Mouse (Mus musculus) bone marrow, adult 2 months (tissue): ENCODE results near the gene Adgrg1. TPM values are rescaled to one million over a fixed set of nuclear protein-coding genes. Genes with fewer than 3 reads are reported as not detected.

Source experiments
- H3K27ac ChIP-seq: fragments of 200-500 bp; 2 replicates; pipeline ENCODE4 v1.5.1; 2012; ENCODE audit warnings: low read depth, mild to moderate bottlenecking, control low read depth, inconsistent platforms, low read length; ENCODE audit not compliant: control insufficient read depth, poor library complexity, insufficient read depth
- H3K4me1 ChIP-seq: fragments of 200-500 bp; 2 replicates; pipeline ENCODE4 v1.6.1; 2011; ENCODE audit warnings: low read length; ENCODE audit not compliant: control insufficient read depth, insufficient read depth
- H3K4me3 ChIP-seq: fragments of 200-500 bp; replicated peaks from 2 replicates; pipeline ENCODE3; 2011; ENCODE audit warnings: mild to moderate bottlenecking, low read depth, low read length, control low read depth; ENCODE audit not compliant: control insufficient read depth
- CTCF ChIP-seq: fragments of 200-500 bp; IDR thresholded peaks from 2 replicates; pipeline ENCODE4 v1.5.1; 2011; ENCODE audit warnings: low read length, control low read depth; ENCODE audit not compliant: control insufficient read depth, insufficient read depth
- POLR2A ChIP-seq: fragments of 200-500 bp; IDR thresholded peaks from 2 replicates; pipeline ENCODE4 v1.6.1; 2011; ENCODE audit warnings: low read depth, mild to moderate bottlenecking, control low read depth, low read length, borderline replicate concordance; ENCODE audit not compliant: control insufficient read depth
- WGBS: fragments of 180-500 bp; shearing (Covaris S2); methylation state at CpG from one replicate; pipeline ENCODE4 v1.1.7; 2018; 5-methylcytosine and 5-hydroxymethylcytosine counted together
- polyA plus RNA-seq: library from polyadenylated mRNA; stranded (reverse); fragments of >200 nt; gene quantifications from 2 replicates; pipeline ENCODE4 v1.2.4, GENCODE M21; 2011; ENCODE audit warnings: low replicate concordance; ENCODE audit not compliant: missing spikeins, insufficient read depth, insufficient read length

The Adgrg1 gene
- polyA plus RNA-seq, 1 experiment, result 41.3 TPM

DNA sequence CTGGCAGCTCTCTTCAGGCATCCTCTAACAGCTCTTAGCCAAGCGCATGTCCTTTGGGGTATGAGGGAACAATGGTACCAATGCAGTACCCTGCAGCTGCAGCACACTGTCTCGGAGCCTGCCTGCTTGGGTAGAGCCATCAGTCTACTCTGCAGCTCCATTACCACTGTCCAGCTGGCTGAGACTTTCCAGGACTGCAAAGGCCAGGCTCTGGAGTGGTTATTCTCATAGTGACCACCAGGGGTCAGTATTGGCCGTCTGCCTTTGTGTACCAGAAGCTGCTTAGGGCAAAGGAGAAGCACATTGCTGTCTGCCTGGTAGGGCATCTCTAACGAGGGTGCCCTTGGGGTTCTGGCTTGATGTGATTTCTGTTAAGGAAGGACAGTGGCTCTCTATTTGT, 24.5 kb upstream of the Adgrg1 start:
- no peak overlapping the region for H3K27ac ChIP-seq
- H3K4me3 ChIP-seq, result no peak overlapping the region
- WGBS, result 23% methylated on average over 4 of the region's 4 CpGs
- peaks cover 5% of the 10 kb centered on the region for H3K4me1 ChIP-seq
- TF ChIP-seq CTCF, result peak; percentile 90
- TF ChIP-seq POLR2A, result no peak

DNA sequence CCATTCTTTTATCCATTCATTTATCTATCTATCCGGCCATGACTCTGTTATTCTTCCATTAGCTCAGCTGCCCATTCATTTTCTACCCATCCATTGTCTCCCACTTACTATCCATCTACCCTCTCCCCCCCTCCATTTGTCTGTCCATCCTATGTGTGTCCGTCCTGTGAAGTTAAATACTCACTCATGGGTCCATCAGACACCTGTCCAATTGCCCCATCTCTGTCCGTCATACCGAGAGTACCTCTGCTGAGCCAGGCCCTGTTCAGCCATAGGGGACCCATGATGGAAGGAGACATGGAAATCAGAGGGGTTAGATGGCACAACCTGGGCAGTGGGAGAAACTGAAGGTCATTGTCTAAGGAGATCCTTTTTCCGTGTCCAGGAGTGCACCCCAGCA, 24.1 kb upstream of the Adgrg1 start:
- WGBS, result 73% methylated on average over 5 of the region's 5 CpGs
- TF ChIP-seq CTCF, result no peak
- no peak for TF ChIP-seq POLR2A
- no peak overlapping the region for H3K27ac ChIP-seq
- no peak overlapping the region for H3K4me3 ChIP-seq
- H3K4me1 ChIP-seq, result peaks cover 6% of the 10 kb centered on the region

DNA sequence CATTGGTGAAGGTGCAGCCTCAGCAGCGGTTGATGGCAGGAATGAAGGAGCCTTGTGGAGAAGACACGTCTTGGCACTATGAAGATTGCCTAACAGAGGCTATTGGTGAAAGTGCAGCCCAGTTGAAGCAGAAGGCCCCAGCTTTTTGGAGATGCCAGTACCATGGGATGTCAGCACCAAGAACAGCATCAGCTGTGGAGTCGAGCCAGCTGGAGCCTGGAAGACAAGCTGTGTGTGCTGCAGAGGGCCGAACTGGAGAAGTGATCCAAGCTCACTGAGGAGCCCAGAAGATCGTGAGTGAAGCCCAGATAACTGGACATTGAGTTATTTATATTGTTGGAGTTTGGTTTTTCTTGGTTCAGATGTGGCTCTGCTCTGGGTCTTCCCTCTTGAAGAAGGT, 22.5 kb upstream of the Adgrg1 start:
- WGBS, result 65% methylated on average over 5 of the region's 5 CpGs
- no peak overlapping the region for H3K4me3 ChIP-seq
- TF ChIP-seq POLR2A (no peak), CTCF (no peak)
- H3K4me1 ChIP-seq, result peaks cover 6% of the 10 kb centered on the region
- H3K27ac ChIP-seq, result no peak overlapping the region

DNA sequence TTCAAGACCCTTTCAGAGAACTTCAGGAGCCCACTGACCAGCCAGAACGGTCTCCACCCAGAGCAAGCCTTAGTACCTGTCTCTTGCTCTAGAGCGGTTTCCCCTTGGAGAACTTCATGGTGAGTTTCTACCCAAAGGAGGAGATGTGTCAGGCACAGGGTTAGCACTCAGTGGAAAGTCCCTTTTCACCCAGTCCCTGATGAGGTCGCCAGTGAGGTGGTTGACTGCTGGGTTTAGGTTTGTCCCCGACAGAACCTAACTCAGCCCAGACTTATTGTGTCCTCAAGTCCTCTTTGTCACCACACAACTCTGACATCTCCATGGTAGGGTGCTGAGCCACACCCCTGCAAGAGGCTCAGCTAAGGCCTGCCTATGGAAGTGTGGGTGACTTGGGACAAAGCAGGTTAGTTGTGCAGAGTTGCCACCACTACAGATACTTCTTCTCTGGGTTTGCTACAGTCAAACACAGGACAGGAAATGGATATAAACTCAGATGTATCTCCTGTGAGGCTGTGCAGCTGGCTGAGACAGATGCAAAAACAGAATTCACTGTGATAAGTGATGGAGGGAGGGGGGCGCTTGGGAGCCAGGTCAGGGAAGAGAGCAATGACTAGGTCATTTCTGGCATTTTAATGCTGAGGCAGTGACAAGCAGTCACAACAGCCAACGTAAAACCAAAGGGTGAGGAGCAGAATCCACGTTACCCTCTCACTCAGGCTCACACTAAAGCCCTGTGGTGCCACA, 20.8 kb upstream of the Adgrg1 start:
- TF ChIP-seq POLR2A, result no peak
- TF ChIP-seq CTCF, result no peak
- Histone ChIP-seq H3K4me3 (no peak overlapping the region), H3K27ac (no peak overlapping the region), H3K4me1 (peaks cover 6% of the 10 kb centered on the region)
- WGBS, result 32% methylated on average over 7 of the region's 7 CpGs

DNA sequence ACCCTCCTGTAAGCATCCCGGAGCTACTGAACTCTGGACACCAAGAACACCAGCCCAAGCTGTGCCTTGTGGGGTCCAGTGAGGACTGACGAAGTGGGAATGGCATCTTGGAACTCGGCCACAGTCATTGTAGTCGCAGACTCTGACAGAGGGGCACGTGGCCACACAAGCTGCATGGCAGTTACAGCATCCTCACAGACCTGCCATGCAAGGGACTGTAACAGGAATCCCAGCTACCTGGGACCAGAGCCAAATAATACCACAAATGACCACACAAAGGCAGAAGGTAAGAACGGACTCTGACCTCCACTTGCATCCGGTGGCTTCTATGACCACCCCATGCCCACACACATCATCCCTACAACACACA, 20.2 kb upstream of the Adgrg1 start:
- TF ChIP-seq CTCF (no peak), POLR2A (no peak)
- Histone ChIP-seq H3K27ac (no peak overlapping the region), H3K4me1 (peaks cover 6% of the 10 kb centered on the region), H3K4me3 (no peak overlapping the region)
- WGBS, result 12% methylated on average over 7 of the region's 7 CpGs

DNA sequence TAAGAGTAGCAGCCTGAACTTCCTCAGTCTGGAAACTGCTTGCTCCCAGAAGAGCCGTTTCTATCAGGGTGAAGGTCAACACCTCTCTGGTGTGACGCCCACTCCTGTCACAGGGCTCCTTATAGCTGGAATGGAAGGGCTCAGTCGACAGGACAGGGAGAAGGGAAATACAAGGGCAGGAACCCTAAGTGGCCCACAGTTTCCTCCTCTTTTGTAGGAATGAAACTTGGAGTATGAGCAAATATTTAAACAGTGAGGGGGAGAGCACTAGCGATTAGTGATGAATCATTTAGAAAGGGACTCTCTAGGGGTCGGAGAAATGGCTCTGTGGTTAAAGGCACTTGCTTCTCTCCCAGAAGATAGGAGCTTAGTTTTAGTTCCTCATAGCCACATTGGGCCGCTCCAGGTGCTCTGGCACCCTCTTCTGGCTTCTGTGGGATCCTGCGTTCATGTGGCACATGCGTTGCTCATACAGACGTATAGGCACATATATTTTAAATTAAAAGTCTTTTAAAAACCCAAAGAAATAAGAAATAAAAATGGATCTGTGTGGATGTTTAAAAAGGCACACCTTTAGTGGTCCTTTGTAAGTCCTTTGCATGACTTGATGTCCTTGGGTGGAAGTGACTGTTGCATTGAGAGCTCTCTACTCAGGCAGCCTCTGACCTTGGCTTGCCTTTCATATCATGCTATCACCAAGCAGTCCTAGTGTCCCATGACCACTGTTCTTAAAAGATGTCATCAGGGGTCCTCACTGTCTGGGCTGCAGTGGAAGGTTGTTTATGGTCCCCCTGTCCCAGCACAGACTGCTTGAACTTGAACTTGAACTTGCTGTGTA, 19.4 kb upstream of the Adgrg1 start:
- Histone ChIP-seq H3K4me3 (no peak overlapping the region), H3K27ac (peak overlapping the region; percentile 46), H3K4me1 (peaks cover 6% of the 10 kb centered on the region)
- under 1% methylated on average over 9 of the region's 9 CpGs for WGBS
- TF ChIP-seq CTCF (peak; percentile 88), POLR2A (no peak)

DNA sequence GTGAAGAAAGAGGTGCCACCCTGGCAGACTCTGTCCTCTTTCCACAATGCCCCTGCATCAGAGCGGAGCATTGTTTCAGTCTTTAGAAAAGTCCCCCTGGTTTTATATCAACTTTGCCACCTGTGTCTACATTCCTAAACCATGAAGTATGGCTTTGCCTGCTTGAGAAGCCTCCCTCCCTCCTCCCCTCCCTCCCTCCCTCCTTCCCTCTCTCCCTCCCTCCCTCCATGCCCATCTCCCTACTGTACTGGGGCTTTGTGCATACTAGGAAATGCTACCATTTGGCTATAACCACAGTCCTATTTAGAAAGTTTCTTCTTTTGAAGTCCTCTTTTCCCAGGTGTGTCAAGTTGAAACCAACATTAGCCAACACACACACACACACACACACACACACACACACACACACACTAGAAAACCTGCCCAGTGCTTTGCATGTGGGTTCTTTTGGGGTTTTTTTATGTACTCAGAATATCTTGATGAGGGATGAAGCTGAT, 18.4 kb upstream of the Adgrg1 start:
- Histone ChIP-seq H3K4me3 (no peak overlapping the region), H3K4me1 (peaks cover 6% of the 10 kb centered on the region), H3K27ac (no peak overlapping the region)
- 48% methylated on average over 1 of the region's 1 CpGs for WGBS
- TF ChIP-seq POLR2A (no peak), CTCF (no peak)

DNA sequence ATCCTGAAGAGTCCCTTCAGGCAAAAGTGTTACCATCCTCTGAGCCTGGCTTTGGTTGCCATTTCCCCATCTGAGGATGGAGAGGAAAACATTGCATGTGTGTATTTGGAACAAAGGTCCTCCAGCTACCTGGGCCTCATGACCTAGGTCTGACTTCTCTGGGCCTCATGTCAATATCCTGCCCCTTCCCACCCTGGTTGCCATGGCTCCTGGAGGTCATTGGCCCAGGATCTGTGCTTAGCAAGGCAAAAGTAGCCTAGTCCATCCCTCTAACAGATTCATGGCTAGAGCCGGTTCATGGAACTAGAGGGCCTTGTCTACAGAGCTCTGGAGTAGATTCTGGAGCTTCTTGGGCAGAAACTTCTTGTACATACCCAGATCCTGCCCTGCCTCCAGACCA, 12.3 kb upstream of the Adgrg1 start:
- 95% methylated on average over 1 of the region's 1 CpGs for WGBS
- no peak overlapping the region for H3K4me3 ChIP-seq
- peaks cover 9% of the 10 kb centered on the region for H3K4me1 ChIP-seq
- TF ChIP-seq POLR2A, result no peak
- no peak for TF ChIP-seq CTCF
- H3K27ac ChIP-seq, result no peak overlapping the region
